12 mouse cellular contexts compared by ENCODE assay signal in genomic region chr7:125716724-125717123, GRCm38 (mm10). TPM values are rescaled to one million over a fixed set of nuclear protein-coding genes. Genes with fewer than 3 reads are reported as not detected.
A peak's percentile ranks its signal among the peaks of the same experiment; 100 is the strongest.
DNase-seq lines count a peak whose midpoint lies in the region; ATAC-seq and TF ChIP-seq lines count a peak whose summit lies in the region.
"Had no signal": no experiment of that assay in that cellular context is flagged by ENCODE, and none has a peak within 500 bp of the region (broad histone marks: within the 10 kb centered on the region; RNA-seq: fewer than 3 reads in every experiment).

No protein-coding gene starts in this region.

- H3K27ac ChIP-seq in kidney, postnatal 0 days, result no peak overlapping the region
- no peak overlapping the region for H3K27ac ChIP-seq in kidney, adult 2 months (ENCODE audit: insufficient read depth, low read depth, low read length)
- 0 out of 2 replicates have a peak overlapping the region, but pooled peaks have one; percentile 2 for H3K27ac ChIP-seq in bone marrow macrophage, adult 2 months (ENCODE audit: insufficient read depth, low read depth, low read length)
- H3K27ac ChIP-seq: liver, embryonic 15.5 days had no signal

- H3K4me2 ChIP-seq in kidney, postnatal 0 days (ENCODE audit: low read length), result no peak overlapping the region
- H3K4me2 ChIP-seq: liver, embryonic 15.5 days had no signal

- intact Hi-C loops in heart, postnatal 14 days (cut with DNase I), result no loop called here

- TF ChIP-seq CTCF in kidney, postnatal 0 days (IDR thresholded peaks at IDR 0.05; ENCODE audit: low read depth), result no peak
- no peak for TF ChIP-seq CTCF in kidney, adult 2 months (conservative IDR thresholded peaks at IDR 0.05; ENCODE audit: insufficient read depth, insufficient read length, low read depth, low read length)
- TF ChIP-seq CTCF in bone marrow macrophage, adult 2 months (IDR thresholded peaks at IDR 0.05; ENCODE audit: low read depth, low read length), result no peak

- H3K9ac ChIP-seq in kidney, postnatal 0 days (ENCODE audit: low read depth, low read length), result no peak overlapping the region
- H3K9ac ChIP-seq: liver, embryonic 15.5 days had no signal

- 72% methylated on average over 2 of the region's 2 CpGs for WGBS in kidney, postnatal 0 days
- WGBS in kidney, adult 2 months, result 45% methylated on average over 2 of the region's 2 CpGs

- H3K4me1 ChIP-seq in kidney, postnatal 0 days (replicated peaks; ENCODE audit: insufficient read depth, low read length), result 0 out of 2 replicates have a peak, but pooled peaks cover 5% of the 10 kb centered on the region
- 0 out of 2 replicates have a peak, but pooled peaks cover 3% of the 10 kb centered on the region for H3K4me1 ChIP-seq in kidney, adult 2 months (ENCODE audit: control insufficient read depth, insufficient read depth, low read length)
- peaks cover 23% of the 10 kb centered on the region for H3K4me1 ChIP-seq in bone marrow macrophage, adult 2 months (ENCODE audit: control insufficient read depth, insufficient read depth, low read length)
- H3K4me1 ChIP-seq: liver, embryonic 15.5 days had no signal

- ATAC-seq in kidney, postnatal 0 days (replicated peaks; ENCODE audit: low FRiP score, low read depth), result no peak
- ATAC-seq in erythroid progenitor cell, adult 5-6 weeks (replicated peaks; ENCODE audit: low FRiP score, poor library complexity, severe bottlenecking), result no peak
- ATAC-seq in megakaryocyte-erythroid progenitor cell, adult 5-6 weeks (replicated peaks; ENCODE audit: low FRiP score, low TSS enrichment, poor library complexity, severe bottlenecking), result no peak

- DNase-seq in kidney, postnatal 0 days (ENCODE audit: low spot score), result peak; percentile 25
- no peak for DNase-seq in kidney, adult 2 months
- DNase-seq in heart, postnatal 14 days, result peak; percentile 19 to 57
- DNase-seq in lung, postnatal 14 days, result peak; percentile 51
- DNase-seq in frontal cortex, adult 2 months (ENCODE audit: extremely low spot score in 1 of 2, low spot score in 1 of 2), result no peak
- DNase-seq: embryo, embryonic 11 days; layer of hippocampus, postnatal 36 days had no signal

- H3K36me3 ChIP-seq in kidney, postnatal 0 days (ENCODE audit: insufficient read depth, low read length), result no peaks in the 10 kb centered on the region
- H3K36me3 ChIP-seq in kidney, adult 2 months (ENCODE audit: control insufficient read depth, insufficient read depth, low read length), result no peaks in the 10 kb centered on the region
- H3K36me3 ChIP-seq: liver, embryonic 15.5 days had no signal

- H3K4me3 ChIP-seq in kidney, postnatal 0 days (replicated peaks; ENCODE audit: low read depth, low read length), result no peak overlapping the region
- no peak overlapping the region for H3K4me3 ChIP-seq in kidney, adult 2 months (ENCODE audit: insufficient read depth, low read depth, low read length)
- H3K4me3 ChIP-seq in bone marrow macrophage, adult 2 months (ENCODE audit: insufficient read depth, low read length), result no peak overlapping the region
- H3K4me3 ChIP-seq: liver, embryonic 15.5 days; myocyte had no signal

- H3K27me3 ChIP-seq in kidney, postnatal 0 days (ENCODE audit: insufficient read depth, low read length), result no peaks in the 10 kb centered on the region
- H3K27me3 ChIP-seq in kidney, adult 2 months (replicated peaks; ENCODE audit: control insufficient read depth, insufficient read depth, low read length), result no peaks in the 10 kb centered on the region
- H3K27me3 ChIP-seq: liver, embryonic 15.5 days had no signal

- H3K9me3 ChIP-seq in kidney, postnatal 0 days (replicated peaks; ENCODE audit: low read length), result no peaks in the 10 kb centered on the region
- H3K9me3 ChIP-seq: liver, embryonic 15.5 days had no signal

- TF ChIP-seq POLR2A in kidney, adult 2 months (IDR thresholded peaks at IDR 0.05; ENCODE audit: low read depth, low read length), result no peak
- no peak for TF ChIP-seq POLR2A in bone marrow macrophage, adult 2 months (IDR thresholded peaks at IDR 0.05; ENCODE audit: borderline replicate concordance, low read depth, low read length)

RNA-seq across cellular contexts. Expression of gene D430042O09Rik, which starts 9.0 kb away (rescaled TPM):
- polyA plus RNA-seq in kidney, postnatal 0 days (2015; fragmentation: Nextera tagmentation; extraction: Ambion mirVana), result 4.4 and 4.8 TPM in 2 replicates
- 15.1 and 16.6 TPM in 2 replicates for polyA plus RNA-seq in kidney, adult 2 months (2012; rRNA removed)
- 16.0 and 19.8 TPM in 2 replicates for polyA plus RNA-seq in bone marrow macrophage, adult 2 months (2012; ENCODE audit: insufficient read depth, insufficient read length, missing spikeins)
- 10 to 100 TPM; 11.7 to 15.2 TPM for total RNA-seq in heart, postnatal 14 days (2021)
- 5.9 and 15.1 TPM in 2 replicates for total RNA-seq in erythroid progenitor cell, adult 5-6 weeks (2015; ENCODE audit: low replicate concordance)
- 4.7 and 9.5 TPM in 2 replicates for total RNA-seq in erythroid progenitor cell, adult 5-6 weeks (2017; ENCODE audit: low replicate concordance)
- total RNA-seq in megakaryocyte-erythroid progenitor cell, adult 5-6 weeks (2014; fragmentation: Nextera tagmentation), result 8.0 and 10.5 TPM in 2 replicates
- 12.9 and 15.3 TPM in 2 replicates for total RNA-seq in megakaryocyte-erythroid progenitor cell, adult 5-6 weeks (2017)
- 15.9 and 16.0 TPM in 2 replicates for polyA plus RNA-seq in frontal cortex, adult 2 months (2012; rRNA removed)

RNA-seq across cellular contexts. Expression of gene Gtf3c1, which starts 9.1 kb away (rescaled TPM):
- 15.6 and 17.8 TPM in 2 replicates for polyA plus RNA-seq in kidney, postnatal 0 days (2015; fragmentation: Nextera tagmentation; extraction: Ambion mirVana)
- 47.9 and 60.5 TPM in 2 replicates for polyA plus RNA-seq in kidney, adult 2 months (2012; rRNA removed)
- polyA plus RNA-seq in bone marrow macrophage, adult 2 months (2012; ENCODE audit: insufficient read depth, insufficient read length, missing spikeins), result 16.7 and 22.0 TPM in 2 replicates
- 10 to 100 TPM; 68.4 to 72.4 TPM for total RNA-seq in heart, postnatal 14 days (2021)
- 6.1 and 11.3 TPM in 2 replicates for total RNA-seq in erythroid progenitor cell, adult 5-6 weeks (2015; ENCODE audit: low replicate concordance)
- 18.6 and 47.6 TPM in 2 replicates for total RNA-seq in erythroid progenitor cell, adult 5-6 weeks (2017; ENCODE audit: low replicate concordance)
- 32.8 and 42.8 TPM in 2 replicates for total RNA-seq in megakaryocyte-erythroid progenitor cell, adult 5-6 weeks (2014; fragmentation: Nextera tagmentation)
- 30.2 and 41.2 TPM in 2 replicates for total RNA-seq in megakaryocyte-erythroid progenitor cell, adult 5-6 weeks (2017)
- 56.8 and 60.1 TPM in 2 replicates for polyA plus RNA-seq in frontal cortex, adult 2 months (2012; rRNA removed)

Comparison
In these comparisons a context has a peak if more than half of its experiments do, and no peak if none do; other contexts are left out.
1. DNase-seq: peak in kidney, postnatal 0 days (single experiment), heart, postnatal 14 days (2 of 2) and lung, postnatal 14 days (single experiment); none in kidney, adult 2 months (single experiment) and frontal cortex, adult 2 months (0 of 2).